Mouse (Mus musculus): ENCODE measurements around the gene Slc19a3. TPM values are rescaled to one million over a fixed set of nuclear protein-coding genes. Genes with fewer than 3 reads are reported as not detected.

The Slc19a3 gene
- polyA plus RNA-seq, 1 experiment from 2014 or later: not detected

- no peak overlapping the region for H3K4me3 ChIP-seq (ENCODE audit: inconsistent target)
- no peaks in the 10 kb centered on the region for H3K36me3 ChIP-seq (ENCODE audit: inconsistent target)
- 18% methylated on average over 4 of the region's 4 CpGs for WGBS (ENCODE audit: missing documents)
- H3K79me2 ChIP-seq (ENCODE audit: inconsistent target): no peaks in the 10 kb centered on the region
- H3K27ac ChIP-seq: no peak overlapping the region
Measured at GRCm38 (mm10) chr1:82987530-82988198, 50.6 kb downstream of the Slc19a3 start.

- Histone ChIP-seq H3K27ac (no peak overlapping the region), H3K4me3 (ENCODE audit: inconsistent target) (no peak overlapping the region), H3K79me2 (ENCODE audit: inconsistent target) (no peaks in the 10 kb centered on the region), H3K36me3 (ENCODE audit: inconsistent target) (no peaks in the 10 kb centered on the region)
- WGBS (ENCODE audit: missing documents): 92% methylated on average over 6 of the region's 6 CpGs
Measured at GRCm38 (mm10) chr1:82986738-82987137, 51.5 kb downstream of the Slc19a3 start.

GRCm38 (mm10) chr1:82977840-82978239, 60.4 kb downstream of the Slc19a3 start:
- no peak overlapping the region for H3K4me3 ChIP-seq (ENCODE audit: inconsistent target)
- H3K79me2 ChIP-seq (ENCODE audit: inconsistent target): no peaks in the 10 kb centered on the region
- H3K27ac ChIP-seq: no peak overlapping the region
- H3K36me3 ChIP-seq (ENCODE audit: inconsistent target): no peaks in the 10 kb centered on the region

GRCm38 (mm10) chr1:82975750-82976149, 62.5 kb downstream of the Slc19a3 start:
- WGBS (ENCODE audit: missing documents): 51% methylated on average over 5 of the region's 5 CpGs
- Histone ChIP-seq H3K36me3 (ENCODE audit: inconsistent target) (no peaks in the 10 kb centered on the region), H3K79me2 (ENCODE audit: inconsistent target) (no peaks in the 10 kb centered on the region), H3K27ac (no peak overlapping the region), H3K4me3 (ENCODE audit: inconsistent target) (no peak overlapping the region)

GRCm38 (mm10) chr1:82974342-82974741, 63.9 kb downstream of the Slc19a3 start:
- Histone ChIP-seq H3K4me3 (ENCODE audit: inconsistent target) (no peak overlapping the region), H3K27ac (no peak overlapping the region), H3K79me2 (ENCODE audit: inconsistent target) (no peaks in the 10 kb centered on the region), H3K36me3 (ENCODE audit: inconsistent target) (no peaks in the 10 kb centered on the region)
- WGBS (ENCODE audit: missing documents): 56% methylated on average over 9 of the region's 9 CpGs

- no peaks in the 10 kb centered on the region for H3K79me2 ChIP-seq (ENCODE audit: inconsistent target)
- no peak overlapping the region for H3K27ac ChIP-seq
- no peak overlapping the region for H3K4me3 ChIP-seq (ENCODE audit: inconsistent target)
- WGBS (ENCODE audit: missing documents): 69% methylated on average over 6 of the region's 6 CpGs
- no peaks in the 10 kb centered on the region for H3K36me3 ChIP-seq (ENCODE audit: inconsistent target)
Measured at GRCm38 (mm10) chr1:82973901-82974300, 64.3 kb downstream of the Slc19a3 start.

GRCm38 (mm10) chr1:82973244-82973643, 65.0 kb downstream of the Slc19a3 start:
- Histone ChIP-seq H3K36me3 (ENCODE audit: inconsistent target) (no peaks in the 10 kb centered on the region), H3K79me2 (ENCODE audit: inconsistent target) (no peaks in the 10 kb centered on the region), H3K27ac (no peak overlapping the region), H3K4me3 (ENCODE audit: inconsistent target) (no peak overlapping the region)
- WGBS (ENCODE audit: missing documents): 100% methylated on average over 1 of the region's 1 CpGs

GRCm38 (mm10) chr1:82972046-82972445, 66.2 kb downstream of the Slc19a3 start:
- H3K4me3 ChIP-seq (ENCODE audit: inconsistent target): no peak overlapping the region
- 65% methylated on average over 4 of the region's 4 CpGs for WGBS (ENCODE audit: missing documents)
- no peak overlapping the region for H3K27ac ChIP-seq
- H3K36me3 ChIP-seq (ENCODE audit: inconsistent target): no peaks in the 10 kb centered on the region
- H3K79me2 ChIP-seq (ENCODE audit: inconsistent target): no peaks in the 10 kb centered on the region

- Histone ChIP-seq H3K4me3 (ENCODE audit: inconsistent target) (no peak overlapping the region), H3K36me3 (ENCODE audit: inconsistent target) (no peaks in the 10 kb centered on the region)
- WGBS (ENCODE audit: missing documents): 75% methylated on average over 3 of the region's 3 CpGs
Measured at GRCm38 (mm10) chr1:82966413-82966812, 71.8 kb downstream of the Slc19a3 start.

More at GRCm38 (mm10) chr1:82966413-82966812, 71.8 kb downstream of the Slc19a3 start:
- H3K27ac ChIP-seq: no peak overlapping the region
- no peaks in the 10 kb centered on the region for H3K79me2 ChIP-seq (ENCODE audit: inconsistent target)

Other genes starting within 250 kb of the Slc19a3 start
- gene Agfg1, start 199.0 kb downstream of the Slc19a3 start, polyA plus RNA-seq (2018): 27.2 to 65.1 TPM (median 30.0 TPM) in 3 replicates
- gene A030005L19Rik, start 125.1 kb downstream of the Slc19a3 start, polyA plus RNA-seq (2018): not detected in 3 replicates
- not detected in 3 replicates for gene A030014E15Rik, start 113.5 kb downstream of the Slc19a3 start, polyA plus RNA-seq (2018)
- not detected in 3 replicates for gene Gm6217, start 107.0 kb downstream of the Slc19a3 start, polyA plus RNA-seq (2018)
- gene A030003K21Rik, start 95.1 kb downstream of the Slc19a3 start, polyA plus RNA-seq (2018): not detected in 3 replicates
- not detected in 3 replicates for gene Gm7544, start 82.4 kb downstream of the Slc19a3 start, polyA plus RNA-seq (2018)
- not detected in 3 replicates for gene Gm47955, start 78.2 kb downstream of the Slc19a3 start, polyA plus RNA-seq (2018)
- not detected in 3 replicates for gene Gm47959, start 37.9 kb downstream of the Slc19a3 start, polyA plus RNA-seq (2018)
- not detected in 3 replicates for gene Krtap28-10, start 4.0 kb upstream of the Slc19a3 start, polyA plus RNA-seq (2018)
- not detected in 3 replicates for gene Gm47969, start 6.5 kb upstream of the Slc19a3 start, polyA plus RNA-seq (2018)
- not detected in 3 replicates for gene A030005K14Rik, start 20.9 kb upstream of the Slc19a3 start, polyA plus RNA-seq (2018)
- gene Krtap28-13, start 22.5 kb upstream of the Slc19a3 start, polyA plus RNA-seq (2018): not detected in 3 replicates
- gene Ccl20, start 78.3 kb upstream of the Slc19a3 start, polyA plus RNA-seq (2018): not detected in 3 replicates
- not detected in 3 replicates for gene Daw1, start 121.3 kb upstream of the Slc19a3 start, polyA plus RNA-seq (2018)

All from macrophage (primary cell).